Mouse (Mus musculus) cerebellum, postnatal 36 days (tissue): ENCODE measurements around the gene Pmpcb.
A peak's percentile ranks its signal among the peaks of the same experiment; 100 is the strongest.

Source experiments
- DNase-seq, 2 experiments: peaks; one replicate each; pipeline ENCODE4 v3.0.0; 2021 to 2022; ENCODE audit warnings: mixed read lengths in 2 of 2

The Pmpcb gene

DNA sequence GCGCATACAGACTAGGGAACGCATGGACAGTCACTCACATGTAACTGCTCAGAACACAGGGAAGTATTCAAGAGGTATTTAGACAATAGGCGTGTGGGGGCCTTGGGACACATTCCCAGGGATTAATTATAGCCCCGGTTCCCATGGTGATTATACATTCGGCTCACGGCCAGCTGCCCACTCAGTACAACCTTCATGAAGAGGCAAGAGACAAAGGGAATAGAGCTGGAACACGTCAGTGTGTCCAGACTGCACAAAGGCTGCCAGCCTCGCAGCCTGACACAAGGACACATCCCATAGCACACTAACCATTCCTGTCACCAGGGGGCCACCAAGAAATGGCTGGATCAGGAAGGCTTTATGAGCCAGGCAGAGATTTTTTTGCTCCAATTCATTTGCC is 4.0 kb upstream of the Pmpcb start:
- peak; percentile 29 to 33 for DNase-seq

GRCm38 (mm10) chr5:21735100-21735499 is 1.8 kb upstream of the Pmpcb start:
- DNase-seq = no peak

GRCm38 (mm10) chr5:21735584-21735983 is 1.4 kb upstream of the Pmpcb start:
- DNase-seq = peak; percentile 50 to 60

- no peak for DNase-seq
Measured at GRCm38 (mm10) chr5:21736046-21736445, 895 bp upstream of the Pmpcb start.

GRCm38 (mm10) chr5:21737620-21738019 is 679 bp downstream of the Pmpcb start:
- DNase-seq = peak in 1 of 2 experiments; percentile 8

DNA sequence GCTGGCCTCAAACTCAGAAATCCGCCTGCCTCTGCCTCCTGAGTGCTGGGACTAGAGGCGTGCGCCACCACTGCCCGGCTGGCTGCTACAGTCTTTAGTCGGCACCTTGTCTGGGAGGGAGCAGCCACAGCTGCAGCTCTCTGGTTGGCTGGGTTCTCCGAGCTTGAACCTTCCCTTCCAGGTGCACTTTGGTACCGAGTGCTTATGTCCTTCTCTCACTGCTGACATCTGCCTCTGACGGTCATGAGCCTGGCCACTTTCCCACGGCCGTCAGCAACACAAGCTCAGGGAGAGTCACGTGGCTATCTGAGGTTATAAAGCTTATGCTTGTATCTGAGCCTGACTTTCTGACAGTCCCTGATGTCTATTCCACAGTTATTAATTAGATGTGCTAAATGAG is 2.2 kb downstream of the Pmpcb start:
- no peak for DNase-seq

DNA sequence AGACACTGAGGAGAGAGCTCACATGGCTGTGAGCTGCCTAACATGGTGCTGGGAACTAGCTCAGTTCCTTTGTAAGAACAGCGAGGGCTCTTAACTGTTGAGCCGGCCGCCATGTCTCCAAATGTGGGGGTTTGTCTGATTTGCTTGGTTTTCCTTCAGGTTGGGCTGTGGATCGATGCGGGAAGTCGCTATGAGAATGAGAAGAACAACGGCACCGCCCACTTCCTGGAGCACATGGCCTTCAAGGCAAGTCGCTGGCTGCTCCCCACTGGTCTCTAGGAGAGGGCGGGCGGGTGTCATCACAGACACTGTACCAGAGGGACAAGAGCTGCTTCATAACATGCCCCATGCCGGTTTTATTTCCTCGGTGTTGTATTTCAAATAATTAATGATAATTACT is 2.9 kb downstream of the Pmpcb start:
- DNase-seq = no peak

DNA sequence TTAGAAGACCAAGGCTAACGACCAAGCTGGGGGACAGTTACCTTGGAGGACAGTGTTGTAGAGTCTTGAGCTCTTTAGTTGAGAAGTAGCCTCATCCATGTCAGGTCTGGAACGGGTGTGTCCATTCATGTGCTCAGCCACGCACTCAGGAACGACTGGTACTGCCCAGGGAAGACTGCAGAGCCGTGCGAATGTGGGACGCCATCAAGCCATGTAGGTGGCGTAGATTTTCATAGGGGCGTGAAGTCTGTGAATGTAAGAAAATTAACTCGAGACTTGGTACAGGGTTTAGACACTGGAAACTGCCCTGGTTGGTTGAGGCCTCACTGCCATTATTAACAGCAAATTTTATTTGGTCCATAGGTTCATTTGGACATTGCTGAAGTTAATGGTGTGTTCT is 6.7 kb downstream of the Pmpcb start:
- no peak for DNase-seq

DNA sequence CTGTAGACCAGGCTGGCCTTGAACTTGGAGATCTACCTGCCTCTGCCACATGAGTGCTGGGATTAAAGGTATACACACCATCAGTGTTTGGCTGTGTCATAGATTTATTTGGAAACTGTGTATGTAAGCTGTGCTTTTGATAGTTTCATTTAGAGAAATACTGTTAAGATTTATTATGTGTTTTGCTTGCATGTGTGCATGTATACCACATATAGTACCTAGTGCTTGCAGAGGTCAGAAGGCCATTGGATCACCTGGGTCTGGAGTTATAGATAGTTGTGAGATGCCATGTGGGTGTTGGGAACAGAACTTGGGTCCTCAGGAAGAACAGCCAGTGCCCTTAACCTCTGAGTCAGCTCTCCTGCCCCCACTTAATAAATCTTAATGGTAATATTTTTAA is 7.7 kb downstream of the Pmpcb start:
- no peak for DNase-seq

DNA sequence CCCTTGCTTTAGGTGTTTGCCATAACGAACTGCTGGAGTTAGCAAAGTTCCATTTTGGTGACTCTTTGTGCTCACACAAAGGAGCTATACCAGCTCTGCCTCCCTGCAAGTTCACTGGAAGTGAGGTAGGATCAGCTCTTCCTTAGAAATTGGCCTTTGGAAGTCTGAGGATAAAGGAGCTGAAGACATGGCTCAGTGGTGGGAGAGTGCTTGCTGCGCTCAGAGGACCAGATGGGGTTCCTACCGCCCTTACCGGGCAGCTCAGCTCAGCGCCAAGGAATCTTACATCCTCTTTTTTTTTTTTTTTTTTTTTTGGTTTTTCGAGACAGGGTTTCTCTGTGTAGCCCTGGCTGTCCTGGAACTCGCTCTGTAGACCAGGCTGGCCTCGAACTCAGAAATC is 9.0 kb downstream of the Pmpcb start:
- no peak for DNase-seq

GRCm38 (mm10) chr5:21768506-21768905 is 31.6 kb downstream of the Pmpcb start:
- no peak for DNase-seq

DNA sequence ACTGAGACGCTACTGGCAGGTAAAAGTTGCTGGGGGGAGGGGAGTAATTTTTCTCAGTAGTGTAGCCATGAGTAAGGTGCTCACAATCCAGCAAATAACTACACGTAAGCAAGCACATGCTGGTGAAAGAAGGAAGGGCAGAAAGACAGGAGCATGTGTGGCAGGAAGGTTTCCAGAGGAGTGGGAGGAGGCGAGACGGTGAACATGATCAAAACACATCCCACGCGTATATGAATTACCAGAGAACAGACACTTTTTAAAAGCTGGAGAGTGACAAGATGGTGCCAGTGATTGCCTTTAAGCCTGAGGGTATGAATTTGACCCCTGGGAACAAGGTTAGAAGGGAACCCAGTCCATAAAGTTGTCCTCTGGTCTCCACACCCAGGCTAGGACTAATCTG is 32.9 kb downstream of the Pmpcb start:
- DNase-seq = no peak

GRCm38 (mm10) chr5:21776491-21776890 is 39.5 kb downstream of the Pmpcb start:
- no peak for DNase-seq

- DNase-seq = no peak
Measured at GRCm38 (mm10) chr5:21784161-21785052, 47.5 kb downstream of the Pmpcb start.

DNA sequence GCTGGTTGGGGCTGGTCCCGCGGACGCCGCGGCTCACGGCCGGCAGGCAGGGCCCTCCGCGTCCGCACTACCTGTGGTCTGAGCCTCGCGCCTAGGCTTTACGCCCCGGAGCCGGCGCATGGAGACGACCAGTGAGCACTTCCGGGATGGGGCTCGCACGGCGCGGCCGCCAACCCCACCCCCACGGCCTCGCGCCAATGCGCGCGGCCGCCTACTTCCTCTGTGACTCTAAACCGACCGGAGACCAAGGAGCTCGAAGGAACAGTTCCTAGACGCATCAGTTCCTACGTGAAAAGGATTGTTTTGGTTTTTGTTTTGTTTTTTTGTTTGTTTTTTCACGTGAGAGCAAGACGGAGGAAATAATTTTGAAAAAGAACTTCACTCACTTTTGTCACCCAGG is 48.1 kb downstream of the Pmpcb start, which contains the start of the genes Dnajc2 and Psmc2:
Dnajc2 (minus strand) TSS at position 199 of the 400 bp plus-strand sequence.
Psmc2 (plus strand) TSS at position 231 of the 400 bp plus-strand sequence.
- peak; percentile 88 to 91 for DNase-seq

DNA sequence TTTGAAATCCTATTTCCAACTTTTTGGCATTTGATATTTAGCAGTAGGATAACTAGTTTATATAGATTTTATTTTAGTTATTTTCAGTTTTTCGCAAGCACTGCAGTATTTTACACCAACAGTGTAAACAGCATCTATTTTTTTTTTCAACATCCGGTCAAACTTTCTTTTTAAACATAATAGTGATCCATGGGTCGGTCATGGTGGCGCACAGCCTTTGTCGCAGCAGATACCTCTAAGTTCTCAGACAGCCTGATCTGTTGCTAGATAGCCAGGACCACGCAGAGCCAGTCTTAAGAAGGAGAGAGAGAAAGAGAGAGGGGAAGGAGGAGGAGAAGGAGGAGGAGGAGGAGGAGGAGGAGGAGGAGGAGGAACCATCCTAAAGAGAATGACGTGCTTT is 48.8 kb downstream of the Pmpcb start:
- peak in 1 of 2 experiments; percentile 9 for DNase-seq

GRCm38 (mm10) chr5:21786258-21787185 is 49.6 kb downstream of the Pmpcb start:
- peak; percentile 92 to 95 for DNase-seq

DNA sequence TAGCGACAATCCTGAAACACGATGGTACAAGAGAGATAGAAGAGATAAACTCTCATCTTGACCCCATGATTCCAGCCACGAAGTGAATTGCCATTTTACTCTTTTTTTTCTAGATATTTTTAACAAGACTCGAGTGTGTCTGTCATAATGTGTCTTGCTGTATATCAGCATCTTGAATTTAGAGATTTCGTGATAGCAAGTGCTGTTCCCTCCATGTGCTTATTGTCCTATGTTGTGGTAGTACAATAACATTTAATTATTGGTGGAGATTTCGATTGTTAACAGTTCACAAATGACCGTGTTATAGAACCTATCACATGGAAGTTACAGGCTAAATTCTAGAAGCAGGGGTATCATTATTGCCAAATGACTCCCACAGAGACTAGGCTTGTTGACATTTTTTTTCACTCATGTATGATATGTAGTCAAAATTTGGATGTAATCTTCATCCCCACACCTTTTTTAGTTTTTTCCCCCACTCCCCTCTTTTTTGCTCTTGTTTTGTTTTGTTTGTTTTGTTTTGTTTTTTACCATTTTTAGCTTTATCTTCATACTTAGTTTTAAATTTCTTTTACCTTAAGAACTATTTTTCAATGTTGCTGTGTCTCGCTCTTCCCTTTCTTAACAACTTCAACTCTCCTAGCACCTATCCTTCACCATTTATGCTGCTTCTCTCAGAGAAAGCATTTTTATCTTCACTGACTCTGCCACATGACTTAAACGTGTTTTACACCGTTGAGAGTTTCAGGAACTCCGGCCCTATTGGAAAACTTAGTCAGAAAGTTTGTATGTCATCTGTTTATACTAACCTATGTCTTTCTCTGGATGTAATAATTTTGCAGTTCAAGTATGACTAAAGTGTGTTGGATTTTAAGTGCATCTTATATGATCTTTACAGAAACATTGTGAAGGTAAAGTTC is 50.5 kb downstream of the Pmpcb start:
- no peak for DNase-seq

- DNase-seq = no peak
Measured at GRCm38 (mm10) chr5:21789061-21789460, 52.1 kb downstream of the Pmpcb start.

GRCm38 (mm10) chr5:21792166-21792565 is 55.2 kb downstream of the Pmpcb start:
- no peak for DNase-seq

DNA sequence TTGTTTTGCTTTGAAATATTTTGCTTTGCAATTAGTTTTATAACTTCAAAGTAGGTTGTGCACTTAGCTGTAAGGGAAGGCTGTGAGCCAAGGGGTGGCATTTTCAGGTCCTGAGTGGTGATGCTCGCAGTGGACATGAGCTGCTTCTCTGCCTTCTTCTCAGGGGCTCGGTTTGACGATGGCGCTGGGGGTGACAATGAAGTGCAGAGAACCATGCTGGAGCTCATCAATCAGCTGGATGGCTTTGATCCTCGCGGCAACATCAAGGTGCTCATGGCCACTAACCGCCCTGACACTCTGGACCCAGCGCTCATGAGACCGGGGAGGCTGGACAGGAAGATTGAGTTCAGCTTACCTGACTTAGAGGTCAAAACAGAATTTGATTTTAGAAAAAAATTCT is 66.0 kb downstream of the Pmpcb start:
- DNase-seq = no peak

DNA sequence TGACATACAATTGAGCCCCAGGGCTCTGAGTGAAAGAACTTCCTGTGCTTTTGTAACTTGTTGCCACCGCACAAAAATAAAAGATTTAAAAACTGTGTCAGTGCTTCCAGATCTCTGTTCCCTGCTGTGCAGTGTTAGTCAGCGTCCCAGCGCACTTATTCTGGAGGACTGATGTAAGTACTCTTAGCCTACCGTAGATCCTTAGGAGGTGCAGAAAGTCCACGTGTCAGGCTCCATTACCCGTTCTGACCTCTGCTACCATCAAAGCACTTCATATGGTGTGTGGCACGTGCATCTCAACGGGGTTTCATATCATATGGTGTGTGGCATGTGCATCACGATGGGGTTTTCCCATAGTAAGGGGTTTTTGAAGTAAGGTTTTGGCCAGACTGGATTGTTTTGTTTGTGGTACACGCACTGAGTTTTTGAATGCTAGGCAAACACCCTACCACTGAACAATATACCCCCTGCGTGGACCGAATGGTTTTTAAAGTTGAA is 66.8 kb downstream of the Pmpcb start:
- no peak for DNase-seq
